ENCODE assay signal across 17 mouse cellular contexts in genomic region chr5:122802706-122803105, GRCm38 (mm10). TPM values are rescaled to one million over a fixed set of nuclear protein-coding genes. Genes with fewer than 3 reads are reported as not detected.
DNase-seq lines count a peak whose midpoint lies in the region; ATAC-seq and TF ChIP-seq lines count a peak whose summit lies in the region.
"Had no signal": no experiment of that assay in that cellular context is flagged by ENCODE, and none has a peak within 500 bp of the region (broad histone marks: within the 10 kb centered on the region; RNA-seq: fewer than 3 reads in every experiment).

No protein-coding gene starts in this region.

- no peaks in the 10 kb centered on the region for H3K9me3 ChIP-seq in kidney, embryonic 15.5 days (replicated peaks)
- H3K9me3 ChIP-seq in CH12.LX (replicated peaks; ENCODE audit: low read length), result no peaks in the 10 kb centered on the region
- H3K9me3 ChIP-seq in kidney, embryonic 16.5 days (ENCODE audit: low read length), result no peaks in the 10 kb centered on the region
- H3K9me3 ChIP-seq: neural tube, embryonic 12.5 days had no signal

- H3K4me1 ChIP-seq in kidney, embryonic 15.5 days, result no peaks in the 10 kb centered on the region
- peaks cover 0 to 82% of the 10 kb centered on the region in 2 experiments; a peak in 3 of 4 replicates for H3K4me1 ChIP-seq in CH12.LX (ENCODE audit: control insufficient read depth in 1 of 2, insufficient read depth in 2 of 2)
- 0 out of 2 replicates have a peak, but pooled peaks cover 3% of the 10 kb centered on the region for H3K4me1 ChIP-seq in kidney, embryonic 16.5 days (ENCODE audit: insufficient read depth, low read length)

- H3K79me2 ChIP-seq in CH12.LX (replicated peaks; ENCODE audit: control insufficient read depth, extremely low read depth, insufficient read depth, poor library complexity, severe bottlenecking), result 0 out of 2 replicates have a peak, but pooled peaks cover 4% of the 10 kb centered on the region

- H3K27me3 ChIP-seq in kidney, embryonic 15.5 days, result no peaks in the 10 kb centered on the region
- H3K27me3 ChIP-seq in CH12.LX (replicated peaks), result no peaks in the 10 kb centered on the region
- no peaks in the 10 kb centered on the region for H3K27me3 ChIP-seq in kidney, embryonic 16.5 days (ENCODE audit: insufficient read depth, low read length)
- H3K27me3 ChIP-seq: neural tube, embryonic 12.5 days; Patski had no signal

- H3K27ac ChIP-seq in kidney, embryonic 15.5 days, result no peak overlapping the region
- H3K27ac ChIP-seq in CH12.LX (ENCODE audit: insufficient read depth, low read depth), result 0 out of 2 replicates have a peak overlapping the region, but pooled peaks have one; percentile 34
- no peak overlapping the region for H3K27ac ChIP-seq in kidney, embryonic 16.5 days (ENCODE audit: low read length)
- H3K27ac ChIP-seq: liver, embryonic 14.5 days; neural tube, embryonic 12.5 days had no signal

- in situ Hi-C loops in CH12.LX (cut with MboI; ENCODE audit: low pct_ligation_motif_present, low pct_unique_long_range_greater_than_20kb, low sequenced_read_pairs), result no loop called here

- no peak for TF ChIP-seq CTCF in CH12.LX (conservative IDR thresholded peaks at IDR 0.05 in 1 of 2, IDR thresholded peaks at IDR 0.05 in 1 of 2; ENCODE audit: low read depth in 2 of 2, low read length in 2 of 2)

- no peak overlapping the region for H3K9ac ChIP-seq in kidney, embryonic 15.5 days
- H3K9ac ChIP-seq in CH12.LX (ENCODE audit: insufficient read depth, low read depth), result no peak overlapping the region
- no peak overlapping the region for H3K9ac ChIP-seq in kidney, embryonic 16.5 days (replicated peaks; ENCODE audit: low read length)
- H3K9ac ChIP-seq: forebrain, postnatal 0 days; liver, embryonic 14.5 days; neural tube, embryonic 12.5 days had no signal

- H3K36me3 ChIP-seq in kidney, embryonic 15.5 days, result peaks cover 100% of the 10 kb centered on the region
- H3K36me3 ChIP-seq in CH12.LX (replicated peaks in 1 of 2; ENCODE audit: control insufficient read depth in 1 of 2, insufficient read depth in 1 of 2, low read length in 1 of 2), result peaks cover 85 to 96% of the 10 kb centered on the region in 2 experiments
- H3K36me3 ChIP-seq in kidney, embryonic 16.5 days (ENCODE audit: insufficient read depth, low read length), result peaks cover 95% of the 10 kb centered on the region

- H3K4me2 ChIP-seq in kidney, embryonic 15.5 days, result no peak overlapping the region
- peak overlapping the region; percentile 22; the same call in 1 of the 2 replicates for H3K4me2 ChIP-seq in CH12.LX (ENCODE audit: insufficient read depth, low read depth, poor library complexity, severe bottlenecking)
- H3K4me2 ChIP-seq in kidney, embryonic 16.5 days (replicated peaks; ENCODE audit: low read depth, low read length), result no peak overlapping the region
- H3K4me2 ChIP-seq: neural tube, embryonic 12.5 days had no signal

- ATAC-seq in kidney, embryonic 15.5 days (replicated peaks; ENCODE audit: low FRiP score), result no peak
- ATAC-seq in kidney, embryonic 16.5 days (ENCODE audit: low FRiP score, low TSS enrichment), result peak; percentile 70
- no peak for ATAC-seq in erythroid progenitor cell, adult 5-6 weeks (replicated peaks; ENCODE audit: low FRiP score, poor library complexity, severe bottlenecking)
- ATAC-seq: forebrain, postnatal 0 days; midbrain, embryonic 16.5 days; Patski had no signal

- no peak for TF ChIP-seq POLR2A in CH12.LX (IDR thresholded peaks at IDR 0.05; ENCODE audit: low read depth, low read length)

- no peak for TF ChIP-seq EP300 in CH12.LX (IDR thresholded peaks at IDR 0.05; ENCODE audit: low read length)

- no peak overlapping the region for H3K4me3 ChIP-seq in kidney, embryonic 15.5 days (replicated peaks)
- no peak overlapping the region for H3K4me3 ChIP-seq in CH12.LX (replicated peaks in 1 of 3; ENCODE audit: low read depth in 2 of 3, low read length in 2 of 3, poor library complexity in 1 of 3)
- no peak overlapping the region for H3K4me3 ChIP-seq in kidney, embryonic 16.5 days (ENCODE audit: low read length)
- H3K4me3 ChIP-seq: erythroblast, embryonic 14.5 days; neural tube, embryonic 12.5 days had no signal

- TF ChIP-seq RAD21 in CH12.LX (IDR thresholded peaks at IDR 0.05; ENCODE audit: low read depth, low read length), result no peak

- dilution Hi-C loops in CH12.LX (cut with MboI; ENCODE audit: extremely low pct_ligation_motif_present, extremely low pct_unique_long_range_greater_than_20kb, low sequenced_read_pairs), result no loop called here

- 77% methylated on average over 9 of the region's 9 CpGs for WGBS in kidney, embryonic 15.5 days
- 80% methylated on average over 9 of the region's 9 CpGs for WGBS in kidney, embryonic 16.5 days

- peak; percentile 86 for DNase-seq in kidney, adult 11 months
- DNase-seq in A20 (ENCODE audit: low read depth, low spot score) (peak; percentile 59), CH12.LX (ENCODE audit: extremely low read depth) (peak; percentile 77)
- DNase-seq in gastrocnemius, postnatal 10 days, result no peak
- DNase-seq in right cerebral cortex, postnatal 10 days (ENCODE audit: low spot score in 2 of 2), result no peak
- DNase-seq: cerebellum, adult 18-20 months; forebrain, postnatal 0 days; heart, postnatal 10 days; spleen, adult 18-20 months had no signal

TF ChIP-seq in CH12.LX, 34 proteins besides CTCF, POLR2A, EP300 and RAD21:
- TF ChIP-seq ELF1 (IDR thresholded peaks at IDR 0.05; ENCODE audit: low read depth, low read length), result no peak
- no peak for TF ChIP-seq PAX5 (IDR thresholded peaks at IDR 0.05; ENCODE audit: low read length)
- TF ChIP-seq CHD1 (IDR thresholded peaks at IDR 0.05; ENCODE audit: low read depth, low read length), result no peak
- TF ChIP-seq CHD2 (IDR thresholded peaks at IDR 0.05; ENCODE audit: low read length), result no peak
- TF ChIP-seq SIN3A (IDR thresholded peaks at IDR 0.05; ENCODE audit: low read length), result no peak
- TF ChIP-seq TBP (conservative IDR thresholded peaks at IDR 0.05; ENCODE audit: low read depth, low read length), result no peak
- TF ChIP-seq JUND (conservative IDR thresholded peaks at IDR 0.05; ENCODE audit: low read depth, low read length), result no peak
- TF ChIP-seq NRF1 (IDR thresholded peaks at IDR 0.05; ENCODE audit: low read depth, low read length), result no peak
- TF ChIP-seq ZNF384 (IDR thresholded peaks at IDR 0.05; ENCODE audit: low read depth, low read length), result no peak
- peak; percentile 32; the same call in 1 of the 2 replicates for TF ChIP-seq ETS1 (conservative IDR thresholded peaks at IDR 0.05; ENCODE audit: low read depth, low read length)
- TF ChIP-seq JUN (IDR thresholded peaks at IDR 0.05; ENCODE audit: insufficient read depth, low read depth, low read length), result no peak
- no peak for TF ChIP-seq TCF12 (IDR thresholded peaks at IDR 0.05; ENCODE audit: low read depth, low read length)
- TF ChIP-seq HCFC1 (IDR thresholded peaks at IDR 0.05; ENCODE audit: low read depth, low read length), result no peak
- peak; percentile 89 for TF ChIP-seq MEF2A (IDR thresholded peaks at IDR 0.05; ENCODE audit: borderline replicate concordance, low read depth, low read length)
- TF ChIP-seq USF2 (conservative IDR thresholded peaks at IDR 0.05; ENCODE audit: low read depth, low read length), result no peak

RNA-seq across cellular contexts. Expression of gene Anapc5, which starts 18.4 kb away (rescaled TPM):
- polyA plus RNA-seq in kidney, embryonic 15.5 days (2015; fragmentation: Nextera tagmentation; extraction: Ambion mirVana), result 420 and 439 TPM in 2 replicates
- total RNA-seq in CH12.LX (2012; rRNA removed), result 236 and 252 TPM in 2 replicates
- total RNA-seq in CH12.LX (2014; rRNA removed), result 247 and 258 TPM in 2 replicates
- 261 and 280 TPM in 2 replicates for polyA plus RNA-seq in CH12.LX (2012; ENCODE audit: insufficient read length, low read depth)
- 441 and 462 TPM in 2 replicates for polyA plus RNA-seq in kidney, embryonic 16.5 days (2015; fragmentation: Nextera tagmentation; extraction: Ambion mirVana)
- 100 to 1,000 TPM; 160 to 179 TPM for total RNA-seq in gastrocnemius, postnatal 10 days (2021)
- total RNA-seq in erythroid progenitor cell, adult 5-6 weeks (2015; ENCODE audit: low replicate concordance), result 195 and 227 TPM in 2 replicates
- 271 and 364 TPM in 2 replicates for total RNA-seq in erythroid progenitor cell, adult 5-6 weeks (2017; ENCODE audit: low replicate concordance)

RNA-seq across cellular contexts. Expression of gene Camkk2, which starts 23.5 kb away (rescaled TPM):
- polyA plus RNA-seq in kidney, embryonic 15.5 days (2015; fragmentation: Nextera tagmentation; extraction: Ambion mirVana), result 35.5 and 39.5 TPM in 2 replicates
- total RNA-seq in CH12.LX (2012; rRNA removed) (12.3 and 13.5 TPM in 2 replicates), CH12.LX (2014; rRNA removed) (8.6 TPM in 2 replicates)
- 9.4 and 12.7 TPM in 2 replicates for polyA plus RNA-seq in CH12.LX (2012; ENCODE audit: insufficient read length, low read depth)
- polyA plus RNA-seq in kidney, embryonic 16.5 days (2015; fragmentation: Nextera tagmentation; extraction: Ambion mirVana), result 35.6 and 44.7 TPM in 2 replicates
- total RNA-seq in gastrocnemius, postnatal 10 days (2021), result 10 to 100 TPM in 1 of 2 experiments, 1 to 10 TPM in 1; 9.7 to 15.6 TPM
- total RNA-seq in erythroid progenitor cell, adult 5-6 weeks (2015; ENCODE audit: low replicate concordance), result 23.9 and 25.2 TPM in 2 replicates
- 27.9 and 38.0 TPM in 2 replicates for total RNA-seq in erythroid progenitor cell, adult 5-6 weeks (2017; ENCODE audit: low replicate concordance)

RNA-seq across cellular contexts. Expression of gene Rnf34, which starts 47.1 kb away (rescaled TPM):
- 32.3 and 34.2 TPM in 2 replicates for polyA plus RNA-seq in kidney, embryonic 15.5 days (2015; fragmentation: Nextera tagmentation; extraction: Ambion mirVana)
- total RNA-seq in CH12.LX (2012; rRNA removed), result 17.2 and 18.4 TPM in 2 replicates
- 24.1 and 24.6 TPM in 2 replicates for total RNA-seq in CH12.LX (2014; rRNA removed)
- 29.1 and 30.8 TPM in 2 replicates for polyA plus RNA-seq in CH12.LX (2012; ENCODE audit: insufficient read length, low read depth)
- polyA plus RNA-seq in kidney, embryonic 16.5 days (2015; fragmentation: Nextera tagmentation; extraction: Ambion mirVana), result 42.3 and 42.7 TPM in 2 replicates
- total RNA-seq in gastrocnemius, postnatal 10 days (2021), result 10 to 100 TPM; 12.7 to 15.9 TPM
- 5.8 and 29.3 TPM in 2 replicates for total RNA-seq in erythroid progenitor cell, adult 5-6 weeks (2015; ENCODE audit: low replicate concordance)
- 7.6 and 10.4 TPM in 2 replicates for total RNA-seq in erythroid progenitor cell, adult 5-6 weeks (2017; ENCODE audit: low replicate concordance)

Comparison
In these comparisons a context has a peak if more than half of its experiments do, and no peak if none do; other contexts are left out.
1. DNase-seq: peak in kidney, adult 11 months (single experiment), A20 (single experiment) and CH12.LX (single experiment); none in gastrocnemius, postnatal 10 days (single experiment) and right cerebral cortex, postnatal 10 days (0 of 2).